ENCODE assay signal across 8 mouse cellular contexts in genomic region chr9:113629632-113630031, GRCm38 (mm10).
DNase-seq lines count a peak whose midpoint lies in the region; ATAC-seq and TF ChIP-seq lines count a peak whose summit lies in the region.

No protein-coding gene starts in this region.

- no peak overlapping the region for H3K4me2 ChIP-seq in midbrain, embryonic 15.5 days

- no peak overlapping the region; the same call in 1 of the 2 replicates for H3K9ac ChIP-seq in midbrain, embryonic 15.5 days

- no peak overlapping the region for H3K4me3 ChIP-seq in cerebellum, adult 2 months (replicated peaks; ENCODE audit: insufficient read depth, low read depth, low read length)
- no peak overlapping the region for H3K4me3 ChIP-seq in midbrain, embryonic 15.5 days

- DNase-seq in CD4-positive, CD25-positive, alpha-beta regulatory T cell, adult 2 months (ENCODE audit: low read depth, low spot score): peak; percentile 20
- peak; percentile 30 for DNase-seq in A20 (ENCODE audit: low read depth, low spot score)
- DNase-seq in cerebellum, adult 2 months: peak; percentile 41 to 65
- peak; percentile 55 for DNase-seq in forelimb bud, embryonic 11.5 days (ENCODE audit: low read depth, low spot score)
- DNase-seq in layer of hippocampus, adult 9-11 months: peak; percentile 41
- DNase-seq in thymus, postnatal 25 days: peak; percentile 12

- 2% methylated on average over 9 of the region's 9 CpGs for WGBS in cerebellum, adult 2 months
- WGBS in midbrain, embryonic 15.5 days: 1% methylated on average over 9 of the region's 9 CpGs

- peaks cover 5% of the 10 kb centered on the region; the same call in 1 of the 2 replicates for H3K4me1 ChIP-seq in cerebellum, adult 2 months (ENCODE audit: control insufficient read depth, insufficient read depth, low read length)
- H3K4me1 ChIP-seq in midbrain, embryonic 15.5 days: peaks cover 11% of the 10 kb centered on the region; the same call in 1 of the 2 replicates

- H3K9me3 ChIP-seq in midbrain, embryonic 15.5 days: no peaks in the 10 kb centered on the region

- no peak for ATAC-seq in CD4-positive, CD25-positive, alpha-beta regulatory T cell, adult 4 months
- peak; percentile 56; the same call in 1 of the 2 replicates for ATAC-seq in midbrain, embryonic 15.5 days (replicated peaks)

- TF ChIP-seq CTCF in cerebellum, adult 2 months (IDR thresholded peaks at IDR 0.05; ENCODE audit: borderline replicate concordance, insufficient read depth, low read depth, low read length): peak; percentile 84

- H3K27me3 ChIP-seq in cerebellum, adult 2 months (ENCODE audit: control insufficient read depth, insufficient read depth, low read length): no peaks in the 10 kb centered on the region
- H3K27me3 ChIP-seq in midbrain, embryonic 15.5 days (replicated peaks): no peaks in the 10 kb centered on the region

- no peaks in the 10 kb centered on the region for H3K36me3 ChIP-seq in midbrain, embryonic 15.5 days (replicated peaks)

- no peak overlapping the region for H3K27ac ChIP-seq in cerebellum, adult 2 months (ENCODE audit: insufficient read depth, low read length)
- no peak overlapping the region for H3K27ac ChIP-seq in midbrain, embryonic 15.5 days

- TF ChIP-seq POLR2A in cerebellum, adult 2 months (IDR thresholded peaks at IDR 0.05; ENCODE audit: borderline replicate concordance, insufficient read depth, low read length): no peak
